Mouse (Mus musculus) embryonic facial prominence, embryonic 15.5 days (tissue): ENCODE measurements around the gene Hrasls5. TPM values are rescaled to one million over a fixed set of nuclear protein-coding genes. Genes with fewer than 3 reads are reported as not detected.

Experiments
- ATAC-seq: fragments of 200-750 bp; cut with Nextera tagmentation; 2 replicates; pipeline ENCODE4 v1.8.0; 2017; ENCODE audit warnings: low read depth, moderate TSS enrichment; ENCODE audit not compliant: insufficient number of reproducible peaks, low FRiP score, low TSS enrichment
- H3K27ac ChIP-seq: fragments of 300-500 bp; sonication (generic); replicated peaks from 2 replicates; pipeline ENCODE4 v1.5.1; 2015; ENCODE audit warnings: mild to moderate bottlenecking, inconsistent platforms
- H3K27me3 ChIP-seq: fragments of 300-500 bp; sonication (generic); 2 replicates; pipeline ENCODE4 v1.6.1; 2015; ENCODE audit warnings: inconsistent platforms
- H3K36me3 ChIP-seq: fragments of 300-500 bp; sonication (generic); 2 replicates; pipeline ENCODE4 v1.6.1; 2015; ENCODE audit warnings: mild to moderate bottlenecking, inconsistent platforms
- H3K4me1 ChIP-seq: fragments of 300-500 bp; sonication (generic); 2 replicates; pipeline ENCODE4 v1.6.1; 2015; ENCODE audit warnings: inconsistent platforms
- H3K4me2 ChIP-seq: fragments of 300-500 bp; sonication (generic); replicated peaks from 2 replicates; pipeline ENCODE4 v1.6.1; 2015; ENCODE audit warnings: mild to moderate bottlenecking, inconsistent platforms
- H3K4me3 ChIP-seq: fragments of 300-500 bp; sonication (generic); replicated peaks from 2 replicates; pipeline ENCODE4 v1.5.1; 2015; ENCODE audit warnings: mild to moderate bottlenecking, inconsistent platforms
- H3K9ac ChIP-seq: fragments of 300-500 bp; sonication (generic); 2 replicates; pipeline ENCODE4 v1.6.1; 2015; ENCODE audit warnings: inconsistent platforms
- H3K9me3 ChIP-seq: fragments of 300-500 bp; sonication (generic); replicated peaks from 2 replicates; pipeline ENCODE4 v1.6.1; 2016; ENCODE audit warnings: inconsistent platforms
- WGBS: fragments of 180-500 bp; shearing (Covaris S2); methylation state at CpG from one replicate; pipeline ENCODE4 v1.1.7; 2015; 5-methylcytosine and 5-hydroxymethylcytosine counted together
- polyA plus RNA-seq: library from polyadenylated mRNA; unstranded; fragments of >200 nt; fragmentation: Nextera tagmentation; extraction: Ambion mirVana; gene quantifications from 2 replicates; pipeline ENCODE4 v1.2.1, GENCODE M21; 2015

The Hrasls5 gene
- polyA plus RNA-seq: 0.21 and 0.38 TPM in 2 replicates

DNA sequence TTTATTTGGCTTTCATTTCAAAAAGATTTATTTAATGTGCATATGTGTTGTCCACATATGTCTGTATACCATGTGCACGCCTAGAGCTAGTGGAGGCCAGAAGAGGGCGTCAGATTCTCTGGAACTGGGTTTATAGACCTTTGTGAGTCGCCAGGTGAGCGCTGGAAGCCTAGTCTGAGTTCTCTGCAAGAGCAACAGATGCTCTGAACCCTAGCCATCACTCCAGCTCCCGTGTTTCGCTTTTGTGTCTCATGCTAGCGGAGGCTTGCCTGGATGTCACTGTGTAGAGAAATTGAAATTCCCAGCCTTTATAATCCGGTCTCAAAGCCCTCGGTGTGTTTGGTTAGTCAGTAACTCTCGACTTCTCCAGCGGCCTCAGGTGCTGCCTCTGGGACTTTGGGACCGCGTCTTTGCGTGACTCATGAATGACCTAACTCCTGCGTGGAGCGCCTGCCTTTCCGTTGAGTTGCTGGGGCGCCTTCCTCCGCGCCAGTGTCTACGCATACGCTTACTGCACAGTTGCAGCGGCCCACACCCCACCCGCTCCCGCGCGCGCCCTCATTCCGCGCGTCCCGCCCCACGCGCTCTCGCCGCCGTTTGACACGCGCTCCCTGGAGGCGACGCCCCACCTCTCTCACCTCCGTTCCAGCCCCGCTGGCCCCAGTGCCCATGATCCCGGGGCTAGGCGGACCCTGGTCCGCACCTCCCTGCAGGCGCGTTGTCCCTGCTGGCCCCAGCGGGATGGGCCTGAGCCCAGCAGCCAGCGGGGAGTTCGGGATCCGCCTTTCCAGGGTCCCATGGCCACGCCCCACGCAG is at the start of gene Hrasls5:
TSS of gene Hrasls5 (plus strand) at position 600 of the 816 bp plus-strand sequence.
- H3K27ac ChIP-seq: 0 out of 2 replicates have a peak within 1 kb of the TSS, but pooled peaks have one; percentile 11
- 2% methylated on average over 54 of the region's 54 CpGs for WGBS
- no peaks in the 10 kb centered on the region for H3K9me3 ChIP-seq
- peaks cover 28% of the 10 kb centered on the region for H3K4me1 ChIP-seq
- ATAC-seq: peak; percentile 64; the same call in 1 of the 2 replicates
- H3K9ac ChIP-seq: peak within 1 kb of the TSS; percentile 35; the same call in 1 of the 2 replicates
- no peaks in the 10 kb centered on the region for H3K36me3 ChIP-seq
- peak within 1 kb of the TSS; percentile 94 for H3K4me2 ChIP-seq
- H3K27me3 ChIP-seq: no peaks in the 10 kb centered on the region
- peak within 1 kb of the TSS; percentile 49 for H3K4me3 ChIP-seq

DNA sequence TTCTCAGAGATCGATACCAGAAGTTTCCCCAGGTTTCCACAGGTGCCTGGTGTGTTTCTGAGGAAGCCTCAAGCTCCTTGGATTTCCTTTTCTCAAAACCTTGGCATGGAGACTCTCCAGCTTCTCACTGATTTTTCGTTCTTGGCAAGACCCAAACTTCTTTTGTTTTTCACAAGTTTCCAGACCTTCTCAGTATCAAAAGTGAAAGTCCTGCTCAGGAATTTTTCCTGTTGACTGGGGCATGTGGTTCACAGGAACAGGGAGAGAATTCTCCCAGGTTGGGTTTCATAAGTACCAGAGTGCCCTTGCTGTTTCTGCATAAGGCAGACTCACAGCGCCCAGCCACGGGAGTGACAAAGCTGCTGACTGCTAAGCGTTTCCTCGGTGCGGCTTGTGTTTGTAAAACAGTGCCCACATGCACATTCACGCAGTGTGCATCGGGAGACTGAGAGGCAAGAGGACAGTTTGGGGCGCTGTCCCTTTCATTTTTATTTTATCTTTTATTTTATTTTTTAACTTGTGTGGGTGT is 49.7 kb upstream of the Hrasls5 start:
- no peaks in the 10 kb centered on the region for H3K36me3 ChIP-seq
- no peak overlapping the region for H3K4me3 ChIP-seq
- H3K9me3 ChIP-seq: no peaks in the 10 kb centered on the region
- H3K9ac ChIP-seq: no peak overlapping the region
- H3K27ac ChIP-seq: no peak overlapping the region
- H3K4me2 ChIP-seq: no peak overlapping the region
- ATAC-seq: no peak
- H3K27me3 ChIP-seq: no peaks in the 10 kb centered on the region
- peaks cover 14% of the 10 kb centered on the region for H3K4me1 ChIP-seq
- WGBS: 60% methylated on average over 10 of the region's 10 CpGs

DNA sequence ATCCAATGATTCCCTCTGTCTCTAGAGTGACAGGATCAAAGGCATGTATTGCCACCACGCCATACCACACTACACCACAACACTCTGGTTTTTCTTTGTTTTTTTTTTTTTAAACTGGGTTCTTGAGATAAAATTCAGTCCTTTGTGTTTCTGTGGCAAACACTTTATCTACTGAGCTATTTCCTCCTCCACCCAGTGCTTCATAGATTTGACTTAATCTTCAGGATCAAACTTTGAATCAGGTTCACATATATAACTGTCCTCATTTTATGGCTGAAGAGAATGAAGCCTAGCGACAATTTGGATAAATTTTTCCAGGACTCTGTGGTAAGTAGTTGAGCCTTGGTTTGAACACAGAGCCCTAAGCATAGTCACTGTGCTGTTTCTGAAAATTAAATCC is 48.7 kb upstream of the Hrasls5 start:
- WGBS: 60% methylated on average over 2 of the region's 2 CpGs
- no peak overlapping the region for H3K27ac ChIP-seq
- no peak for ATAC-seq
- H3K9ac ChIP-seq: no peak overlapping the region
- H3K36me3 ChIP-seq: no peaks in the 10 kb centered on the region
- H3K9me3 ChIP-seq: no peaks in the 10 kb centered on the region
- no peak overlapping the region for H3K4me3 ChIP-seq
- H3K4me1 ChIP-seq: peaks cover 10% of the 10 kb centered on the region
- no peak overlapping the region for H3K4me2 ChIP-seq
- H3K27me3 ChIP-seq: no peaks in the 10 kb centered on the region

DNA sequence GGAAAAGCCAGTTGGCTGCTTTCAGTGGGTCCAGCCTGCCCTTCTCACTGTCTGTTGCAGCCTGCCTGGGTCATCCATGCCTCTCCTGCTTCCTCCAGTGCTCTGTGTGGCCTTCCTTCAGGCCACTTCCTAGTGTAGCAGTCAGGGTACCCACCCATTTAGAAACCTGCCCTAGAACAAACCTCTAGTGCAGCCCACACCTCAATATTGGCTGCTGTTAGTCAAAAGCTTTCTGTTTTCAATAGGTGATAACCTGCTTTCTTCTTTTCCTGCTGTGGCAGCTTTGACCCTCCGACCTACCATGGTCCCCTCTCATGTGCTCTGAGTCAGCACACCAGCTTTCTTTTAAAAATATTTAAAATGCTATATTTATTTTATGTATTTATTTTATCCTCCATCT is 47.9 kb upstream of the Hrasls5 start:
- Histone ChIP-seq H3K27ac (no peak overlapping the region), H3K9ac (no peak overlapping the region), H3K4me2 (no peak overlapping the region), H3K4me3 (no peak overlapping the region), H3K9me3 (no peaks in the 10 kb centered on the region), H3K36me3 (no peaks in the 10 kb centered on the region), H3K4me1 (peaks cover 12% of the 10 kb centered on the region), H3K27me3 (no peaks in the 10 kb centered on the region)
- WGBS: 83% methylated on average over 1 of the region's 1 CpGs
- no peak for ATAC-seq

DNA sequence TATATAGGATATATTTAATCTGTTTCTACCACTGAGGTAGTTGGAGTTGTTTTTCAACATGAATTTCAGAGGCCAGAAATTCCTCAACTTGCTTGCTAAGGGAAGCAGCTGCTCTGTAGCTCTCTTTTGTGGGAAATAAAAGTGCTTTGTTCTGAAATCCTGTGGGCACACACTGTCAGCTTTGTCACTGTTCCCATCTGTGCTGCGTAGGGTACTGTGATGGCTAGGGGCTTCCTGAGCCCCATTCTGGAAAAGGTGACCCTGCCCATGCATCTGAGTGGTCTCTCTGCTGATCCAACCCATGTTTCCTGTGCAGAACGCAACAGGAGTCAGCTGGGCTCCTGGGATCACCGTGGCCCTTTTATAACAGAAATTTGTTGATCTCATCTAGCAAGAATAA is 45.5 kb upstream of the Hrasls5 start:
- H3K27ac ChIP-seq: no peak overlapping the region
- 56% methylated on average over 3 of the region's 3 CpGs for WGBS
- no peak overlapping the region for H3K4me2 ChIP-seq
- H3K9me3 ChIP-seq: no peaks in the 10 kb centered on the region
- no peak overlapping the region for H3K4me3 ChIP-seq
- no peak for ATAC-seq
- H3K4me1 ChIP-seq: peaks cover 7% of the 10 kb centered on the region
- H3K36me3 ChIP-seq: no peaks in the 10 kb centered on the region
- H3K27me3 ChIP-seq: no peaks in the 10 kb centered on the region
- H3K9ac ChIP-seq: no peak overlapping the region

DNA sequence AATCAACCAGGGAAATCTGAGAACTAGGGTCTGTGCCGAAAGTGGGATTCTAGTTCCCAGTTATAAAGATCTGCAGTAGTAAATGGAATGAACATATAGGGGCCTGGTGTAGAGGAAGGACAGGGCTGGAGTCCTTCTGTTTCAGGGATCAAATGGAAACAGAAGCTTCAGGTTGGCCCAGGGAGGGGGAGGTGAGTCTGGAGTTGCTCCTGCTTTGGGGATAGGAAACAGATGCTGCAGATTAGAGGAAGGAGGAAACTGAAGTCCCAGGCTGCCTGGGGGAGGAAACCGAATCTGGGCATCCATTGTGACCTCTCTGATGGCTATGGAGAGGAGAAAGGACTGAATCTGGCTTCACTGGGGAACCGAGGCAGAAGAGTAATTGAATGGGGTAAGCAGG is 44.0 kb upstream of the Hrasls5 start:
- Histone ChIP-seq H3K4me3 (no peak overlapping the region), H3K9ac (no peak overlapping the region), H3K27ac (no peak overlapping the region; the same call in 1 of the 2 replicates), H3K4me2 (no peak overlapping the region), H3K27me3 (no peaks in the 10 kb centered on the region), H3K36me3 (no peaks in the 10 kb centered on the region), H3K9me3 (no peaks in the 10 kb centered on the region), H3K4me1 (peaks cover 7% of the 10 kb centered on the region)
- 20% methylated on average over 3 of the region's 3 CpGs for WGBS
- no peak for ATAC-seq

DNA sequence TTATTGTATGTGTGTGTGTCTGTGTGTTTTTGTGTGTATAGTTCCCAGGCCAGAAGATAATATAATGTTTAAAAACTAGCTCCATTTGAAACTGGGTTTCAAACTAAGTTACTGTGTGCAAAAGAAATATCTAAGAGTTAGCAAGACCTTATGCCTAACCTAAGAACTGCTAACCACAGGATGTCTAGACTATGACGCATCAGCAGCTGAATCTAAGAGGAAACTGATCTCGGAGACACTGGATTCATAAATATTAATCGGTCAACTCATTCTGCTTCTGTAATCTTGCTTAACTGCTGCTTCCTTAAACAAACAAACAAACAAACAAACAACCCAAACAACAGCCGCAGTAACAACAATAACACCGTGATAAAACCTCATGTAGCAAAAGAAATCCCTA is 42.7 kb upstream of the Hrasls5 start:
- Histone ChIP-seq H3K27me3 (no peaks in the 10 kb centered on the region), H3K4me2 (no peak overlapping the region), H3K4me1 (peaks cover 7% of the 10 kb centered on the region), H3K4me3 (no peak overlapping the region), H3K27ac (no peak overlapping the region), H3K9ac (no peak overlapping the region), H3K36me3 (no peaks in the 10 kb centered on the region), H3K9me3 (no peaks in the 10 kb centered on the region)
- no peak for ATAC-seq
- 74% methylated on average over 5 of the region's 5 CpGs for WGBS

DNA sequence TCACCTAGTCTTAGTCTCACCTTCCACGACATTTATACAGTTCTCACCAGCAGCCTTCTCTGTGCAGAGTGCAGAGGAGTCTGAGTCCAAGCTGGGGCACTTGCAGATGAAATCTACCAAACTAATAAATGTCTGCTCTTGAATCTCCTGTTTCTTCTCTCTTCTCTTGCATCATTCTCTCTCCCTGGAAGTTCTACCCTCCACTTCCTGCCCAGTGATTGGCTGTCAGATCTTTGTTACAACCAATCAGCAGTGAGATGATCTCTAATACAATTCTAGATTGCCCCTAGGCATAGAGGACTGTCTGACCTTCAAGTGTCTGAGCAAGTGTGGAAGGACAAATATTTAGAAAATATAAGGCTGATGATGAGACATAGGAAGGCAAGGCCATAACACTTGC is 36.2 kb upstream of the Hrasls5 start:
- no peak overlapping the region for H3K9ac ChIP-seq
- H3K4me1 ChIP-seq: no peaks in the 10 kb centered on the region
- H3K36me3 ChIP-seq: no peaks in the 10 kb centered on the region
- no peaks in the 10 kb centered on the region for H3K9me3 ChIP-seq
- 76% methylated on average over 1 of the region's 1 CpGs for WGBS
- no peak for ATAC-seq
- H3K4me3 ChIP-seq: no peak overlapping the region
- H3K4me2 ChIP-seq: no peak overlapping the region
- H3K27ac ChIP-seq: no peak overlapping the region
- H3K27me3 ChIP-seq: no peaks in the 10 kb centered on the region

DNA sequence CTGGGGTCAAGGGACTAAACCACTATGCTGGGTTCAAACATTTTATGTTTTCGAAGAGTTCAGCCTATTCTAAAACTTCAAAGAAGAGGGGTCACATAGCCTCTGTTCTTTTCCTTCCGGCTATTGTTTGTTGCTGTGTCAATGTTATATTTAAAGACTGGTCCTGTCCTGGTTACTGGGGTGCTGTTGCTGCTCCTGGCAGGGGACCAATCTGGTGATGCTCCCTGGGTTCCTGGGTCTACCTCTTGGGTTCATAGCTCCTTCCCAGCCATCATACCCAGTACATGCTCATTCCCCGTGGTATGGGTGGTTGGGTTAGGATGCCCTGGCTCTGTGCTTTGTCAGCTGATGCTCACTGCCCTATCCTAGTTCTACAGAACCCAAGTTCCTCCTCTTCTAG is 34.6 kb upstream of the Hrasls5 start:
- no peaks in the 10 kb centered on the region for H3K4me1 ChIP-seq
- WGBS: 86% methylated on average over 3 of the region's 3 CpGs
- no peaks in the 10 kb centered on the region for H3K27me3 ChIP-seq
- no peak for ATAC-seq
- no peak overlapping the region for H3K4me2 ChIP-seq
- no peak overlapping the region for H3K4me3 ChIP-seq
- H3K9me3 ChIP-seq: no peaks in the 10 kb centered on the region
- no peaks in the 10 kb centered on the region for H3K36me3 ChIP-seq
- H3K27ac ChIP-seq: no peak overlapping the region
- H3K9ac ChIP-seq: no peak overlapping the region

DNA sequence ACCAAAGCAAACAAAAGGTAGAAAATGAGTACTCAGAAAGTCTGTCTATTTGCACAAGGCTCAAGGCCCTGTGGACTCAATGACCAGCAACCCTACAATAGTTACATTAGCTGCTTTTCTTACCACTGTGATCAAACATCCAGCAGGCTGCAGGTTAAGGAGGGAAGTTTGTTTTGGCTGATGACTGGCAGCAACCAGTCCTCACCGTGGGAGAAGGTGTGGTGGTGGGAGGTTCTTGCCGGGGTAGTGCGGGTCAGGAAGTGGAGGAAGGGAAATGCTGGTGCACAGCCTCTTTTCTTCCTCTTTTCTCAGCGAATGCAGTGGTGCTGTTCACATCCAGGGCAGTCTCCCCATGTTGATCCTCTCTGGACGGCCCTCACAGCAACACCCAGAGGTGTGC is 31.3 kb upstream of the Hrasls5 start:
- no peak for ATAC-seq
- H3K4me3 ChIP-seq: no peak overlapping the region
- no peak overlapping the region for H3K4me2 ChIP-seq
- H3K27me3 ChIP-seq: no peaks in the 10 kb centered on the region
- 49% methylated on average over 5 of the region's 5 CpGs for WGBS
- 0 out of 2 replicates have a peak, but pooled peaks cover 3% of the 10 kb centered on the region for H3K4me1 ChIP-seq
- H3K9ac ChIP-seq: no peak overlapping the region
- H3K27ac ChIP-seq: no peak overlapping the region
- no peaks in the 10 kb centered on the region for H3K36me3 ChIP-seq
- no peaks in the 10 kb centered on the region for H3K9me3 ChIP-seq

DNA sequence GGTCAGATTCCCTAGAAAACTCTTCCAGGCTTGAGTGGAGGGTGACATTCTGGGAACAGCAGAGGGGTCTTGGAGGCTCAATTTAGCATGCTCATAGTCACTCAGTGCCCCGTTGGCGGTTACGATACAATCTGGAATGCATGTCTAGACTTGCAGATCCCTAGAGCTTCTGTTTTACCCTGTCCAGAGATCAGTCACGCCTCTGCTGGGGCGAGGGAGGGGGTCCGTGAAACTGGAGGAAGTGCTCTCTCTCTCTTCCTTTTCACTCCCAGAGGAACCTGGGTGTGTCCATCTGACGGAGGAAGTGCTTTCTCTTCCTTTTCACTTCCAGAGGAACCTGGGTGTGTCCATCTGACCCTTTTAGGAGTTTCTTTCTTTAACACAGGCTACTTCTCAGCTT is 29.2 kb upstream of the Hrasls5 start:
- Histone ChIP-seq H3K4me2 (no peak overlapping the region), H3K27ac (no peak overlapping the region), H3K4me1 (0 out of 2 replicates have a peak, but pooled peaks cover 3% of the 10 kb centered on the region), H3K9me3 (no peaks in the 10 kb centered on the region), H3K4me3 (no peak overlapping the region), H3K27me3 (no peaks in the 10 kb centered on the region), H3K9ac (no peak overlapping the region), H3K36me3 (no peaks in the 10 kb centered on the region)
- WGBS: 30% methylated on average over 7 of the region's 7 CpGs
- no peak for ATAC-seq
